Mouse (Mus musculus) CD4-positive helper T cell, adult 2 months (primary cell): ENCODE data around the gene Rfx4.
A peak's percentile ranks its signal among the peaks of the same experiment; 100 is the strongest.

Experiments
- DNase-seq: peaks from one replicate; pipeline ENCODE4 v3.0.0-alpha.2; 2012; ENCODE audit warnings: low read depth, missing footprints, low spot score

Rfx4 gene

DNA sequence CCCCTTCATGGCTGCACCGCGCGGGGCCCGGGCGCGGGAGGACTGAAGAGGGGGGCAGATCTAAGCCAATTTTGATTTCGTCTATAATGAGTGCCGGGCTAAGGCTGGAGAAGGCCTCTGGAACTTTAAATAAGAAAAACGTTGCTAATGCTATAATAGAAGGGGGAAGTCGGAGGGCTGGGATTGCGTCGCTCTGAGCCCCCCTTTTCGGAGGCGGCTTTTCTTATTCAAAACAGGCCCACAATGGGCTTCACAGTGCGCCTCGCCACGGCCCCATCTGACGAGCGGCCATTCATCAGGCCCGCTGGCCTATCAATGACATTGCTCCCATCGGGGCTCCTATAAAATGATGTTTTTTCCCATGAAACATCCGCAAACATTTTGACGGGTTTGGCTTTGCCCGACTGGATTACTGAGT lies at the start of gene Rfx4:
Gene Rfx4 (plus strand): TSS at position 277 of the 418 bp plus-strand sequence.
- no peak for DNase-seq

- no peak for DNase-seq
These were observed 49.3 kb upstream of the Rfx4 start for GRCm38 (mm10) chr10:84706543-84706942.

- no peak for DNase-seq
These were observed 48.6 kb upstream of the Rfx4 start for GRCm38 (mm10) chr10:84707226-84707625.

- no peak for DNase-seq
These were observed 47.9 kb upstream of the Rfx4 start for GRCm38 (mm10) chr10:84707752-84708530.

DNA sequence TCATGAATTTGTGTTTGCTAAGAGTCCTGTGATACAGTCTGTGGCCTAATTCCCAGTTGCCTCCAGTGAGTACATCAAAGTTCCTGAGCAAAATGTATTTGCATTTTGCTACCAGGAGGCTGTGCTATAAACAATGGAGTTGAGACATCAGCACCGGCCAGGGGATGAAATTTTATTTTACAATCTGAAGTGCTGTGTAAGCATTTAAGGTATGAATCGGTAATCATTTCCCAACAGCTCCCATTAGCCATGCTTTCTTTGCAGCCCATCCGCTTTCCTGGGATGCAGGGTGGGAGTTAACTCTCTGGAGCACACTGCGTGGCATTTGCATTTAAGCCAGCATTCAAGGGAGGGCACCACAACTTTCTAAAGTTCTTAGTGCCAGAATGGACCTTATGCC lies 45.7 kb upstream of the Rfx4 start:
- DNase-seq, result no peak

DNA sequence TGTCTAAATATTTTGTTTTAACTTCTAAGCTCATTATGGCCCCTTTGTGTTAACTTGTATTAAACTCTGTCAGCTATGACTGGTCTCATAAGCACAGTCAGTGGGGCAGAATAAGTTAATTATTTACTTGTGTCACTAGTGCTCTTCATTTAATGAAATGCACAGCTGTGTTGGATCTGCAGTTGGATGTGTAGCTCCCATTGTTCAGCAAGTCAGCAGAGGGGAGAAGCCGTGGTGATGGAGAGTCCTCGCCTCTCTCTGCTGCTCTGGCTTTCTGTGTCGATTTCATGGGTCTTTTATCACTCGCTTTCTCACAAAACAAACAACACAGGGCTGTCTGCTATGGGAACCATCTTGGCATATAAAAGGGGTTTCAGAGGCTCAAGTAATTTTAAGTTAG lies 45.0 kb upstream of the Rfx4 start:
- no peak for DNase-seq

- no peak for DNase-seq
These were observed 44.4 kb upstream of the Rfx4 start for GRCm38 (mm10) chr10:84711479-84711878.

GRCm38 (mm10) chr10:84711940-84712339 lies 43.9 kb upstream of the Rfx4 start:
- no peak for DNase-seq

- no peak for DNase-seq
These were observed 43.3 kb upstream of the Rfx4 start for GRCm38 (mm10) chr10:84712532-84712931.

DNA sequence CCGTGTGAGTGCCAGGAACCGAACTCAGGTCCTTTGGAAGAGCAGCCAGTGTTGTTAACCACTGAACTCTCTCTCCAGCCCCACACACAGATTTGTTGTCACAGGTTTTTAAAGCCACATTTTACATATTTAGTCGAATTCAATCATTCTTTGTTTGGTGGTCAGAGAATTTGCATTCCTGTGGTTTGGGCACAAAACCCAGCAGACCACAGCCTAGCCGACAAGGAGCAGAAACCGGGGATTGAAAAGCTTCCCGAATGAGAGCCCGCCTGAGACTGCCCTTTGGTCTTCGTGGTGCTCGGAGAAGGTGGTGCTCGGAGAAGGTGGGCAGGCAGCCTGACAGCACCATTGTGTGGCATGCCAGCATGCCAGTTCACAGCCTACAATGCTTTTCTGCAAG lies 42.8 kb upstream of the Rfx4 start:
- DNase-seq, result no peak

DNA sequence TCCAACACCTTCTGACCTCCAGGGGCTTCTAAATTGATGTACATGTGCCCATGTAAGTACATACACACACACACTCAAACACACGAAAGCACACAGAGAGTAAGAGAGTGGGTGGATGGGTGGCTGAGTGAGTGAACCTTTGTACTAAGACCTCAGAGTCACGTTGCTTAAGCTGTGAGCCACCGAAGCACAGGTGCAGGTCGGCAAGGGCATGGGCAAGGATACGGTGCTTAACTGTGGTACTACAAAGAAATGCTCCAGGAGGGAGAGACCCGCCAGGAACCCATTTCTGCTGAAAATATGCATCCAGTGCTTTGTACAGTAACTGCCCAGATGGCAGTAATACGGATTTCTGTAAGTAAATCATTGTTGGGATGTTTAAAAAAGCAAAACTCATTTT lies 40.2 kb upstream of the Rfx4 start:
- no peak for DNase-seq

- DNase-seq, result no peak
These were observed 39.3 kb upstream of the Rfx4 start for GRCm38 (mm10) chr10:84716581-84716980.

DNA sequence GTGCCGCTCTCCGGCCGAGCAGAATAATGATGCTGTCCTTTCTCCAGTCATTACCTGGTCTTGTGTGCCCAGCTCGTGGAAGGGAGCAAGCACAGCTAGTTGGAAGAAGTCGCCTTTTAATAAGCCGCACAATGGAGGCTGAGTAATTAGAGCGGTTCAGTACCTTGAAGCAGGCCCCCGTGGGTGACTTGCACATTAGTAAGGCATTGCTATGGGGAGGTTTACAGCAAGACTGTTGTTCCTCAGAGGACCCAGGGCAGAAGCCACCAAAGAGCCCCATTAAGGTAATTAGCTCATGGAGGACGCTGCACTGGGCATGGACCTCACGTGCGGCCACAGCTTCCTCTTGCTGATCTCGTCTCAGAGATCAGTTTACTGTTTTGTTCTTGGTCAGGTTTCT lies 33.2 kb upstream of the Rfx4 start:
- no peak for DNase-seq

GRCm38 (mm10) chr10:84727005-84727404 lies 28.9 kb upstream of the Rfx4 start:
- peak; percentile 51 for DNase-seq

GRCm38 (mm10) chr10:84727760-84728159 lies 28.1 kb upstream of the Rfx4 start:
- DNase-seq, result no peak

- no peak for DNase-seq
These were observed 25.8 kb upstream of the Rfx4 start for GRCm38 (mm10) chr10:84730078-84730477.

DNA sequence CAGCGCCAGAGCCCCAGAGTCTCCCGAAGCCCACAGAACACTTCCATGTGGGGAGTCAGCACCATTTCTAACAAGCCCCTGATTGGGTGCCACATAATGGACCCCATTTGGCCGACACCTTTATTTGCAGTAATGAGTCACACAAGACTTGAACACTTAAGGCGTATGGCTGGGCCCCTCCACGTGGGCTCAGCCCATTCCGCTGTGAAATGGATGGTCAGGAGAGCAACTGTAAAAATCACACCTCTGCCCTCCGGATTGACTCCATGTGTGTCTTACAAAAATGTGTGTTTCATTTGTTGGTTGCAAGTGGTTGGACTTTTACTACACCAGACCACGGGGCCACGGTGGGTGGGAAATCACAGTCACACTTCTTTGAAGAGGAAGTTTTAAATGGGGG lies 24.9 kb upstream of the Rfx4 start:
- DNase-seq, result no peak

DNA sequence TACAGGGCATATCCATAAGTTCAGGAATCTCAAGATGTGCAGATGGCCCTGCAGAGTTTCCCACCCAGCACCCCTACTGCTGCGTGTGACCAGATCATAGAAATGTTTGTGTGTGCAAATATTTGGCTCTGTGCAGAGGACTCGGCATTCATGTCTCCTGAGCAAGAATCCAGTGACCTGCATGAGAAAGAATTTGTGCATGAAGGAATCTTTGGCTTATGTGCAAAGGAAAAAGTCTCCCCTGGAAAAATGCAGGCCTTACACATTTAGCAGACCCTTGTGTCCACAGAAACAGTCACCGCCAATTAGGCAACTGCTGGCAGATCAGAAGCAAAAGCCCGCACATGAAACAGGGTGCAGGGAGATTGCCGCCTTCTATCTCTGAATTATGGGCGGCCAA lies 22.4 kb upstream of the Rfx4 start:
- DNase-seq, result no peak

- no peak for DNase-seq
These were observed 744 bp upstream of the Rfx4 start for GRCm38 (mm10) chr10:84754851-84755785.

DNA sequence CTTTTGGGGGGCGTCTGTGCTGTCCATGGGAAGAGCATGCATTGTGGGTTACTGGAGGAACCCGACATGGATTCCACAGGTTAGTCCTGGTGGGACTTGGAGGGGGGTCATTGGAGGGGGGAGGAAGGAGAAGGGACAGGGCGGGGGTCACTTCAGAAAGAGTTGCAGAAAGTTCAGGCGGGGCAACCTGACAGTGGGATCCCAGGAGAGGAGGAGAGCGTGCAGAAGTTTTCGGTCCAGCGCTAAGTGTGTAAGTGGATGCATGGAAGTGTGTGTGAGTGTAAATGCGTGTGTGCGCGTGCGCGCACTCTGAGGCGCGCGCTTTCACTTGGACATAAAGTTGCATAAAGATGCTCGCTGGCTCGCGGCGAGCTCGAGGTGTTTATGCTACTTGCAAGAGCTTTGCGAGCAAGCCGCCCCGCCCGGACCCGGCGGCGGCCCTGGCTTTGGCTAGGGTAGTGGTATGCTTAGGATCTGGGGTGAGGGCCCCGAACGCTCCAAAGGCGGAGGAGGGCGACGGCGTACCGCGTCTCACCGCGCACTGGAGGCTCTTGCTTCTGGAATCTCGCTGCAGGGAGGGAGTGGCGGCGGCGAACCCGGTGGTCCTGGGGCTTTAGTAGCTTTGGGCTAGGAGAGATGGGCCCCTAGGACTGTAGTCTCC lies 703 bp downstream of the Rfx4 start:
- DNase-seq, result no peak

GRCm38 (mm10) chr10:84757426-84758199 lies 1.8 kb downstream of the Rfx4 start:
- no peak for DNase-seq

DNA sequence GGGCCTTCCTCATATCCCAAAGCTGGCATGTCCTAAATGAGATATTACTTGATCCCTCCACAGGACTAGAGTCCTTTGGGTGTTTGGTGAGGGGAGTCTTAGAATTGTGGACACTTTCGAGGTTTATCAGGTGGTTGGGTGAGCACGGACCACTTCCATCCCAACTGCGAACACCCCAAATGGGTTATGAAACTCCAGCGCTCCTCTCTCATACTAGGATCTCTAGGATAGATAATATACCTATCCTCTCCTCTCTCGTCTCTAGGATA lies 2.3 kb downstream of the Rfx4 start:
- DNase-seq, result no peak
